Mouse (Mus musculus) right cerebral cortex, postnatal 36 days (tissue): ENCODE measurements at regions not wholly inside any gene's neighbourhood (a gene's known extent, or its start where the extent isn't known, plus 50 kb on each side); places are given as distances from the start of the nearest gene placed in this dataset.

Experiments
- DNase-seq, 2 experiments: peaks; one replicate each; pipeline ENCODE4 v3.0.0; 2022; ENCODE audit warnings: low spot score in 2 of 2, mixed read lengths in 1 of 2

DNA sequence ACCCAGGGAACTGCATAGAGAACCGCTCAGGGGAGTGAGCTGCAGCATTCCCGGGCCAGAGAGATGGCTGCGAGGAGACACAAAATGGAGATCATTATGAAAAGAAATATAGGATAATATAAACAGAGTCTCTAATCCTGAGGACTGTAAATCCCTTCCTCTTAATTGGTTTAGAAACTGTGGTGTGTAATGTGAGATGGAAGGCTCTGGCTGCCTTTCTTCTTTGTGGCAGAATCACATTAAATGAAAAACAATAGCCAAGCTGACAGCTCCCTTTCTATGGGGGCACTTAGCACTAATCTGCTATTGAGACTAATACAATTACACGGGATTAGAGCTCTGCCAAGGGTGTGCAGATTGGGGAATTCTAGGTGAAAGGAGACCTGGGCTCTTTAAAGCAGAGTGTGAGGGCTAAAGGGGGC, 288.0 kb downstream of the Icos start:
- no peak for DNase-seq

DNA sequence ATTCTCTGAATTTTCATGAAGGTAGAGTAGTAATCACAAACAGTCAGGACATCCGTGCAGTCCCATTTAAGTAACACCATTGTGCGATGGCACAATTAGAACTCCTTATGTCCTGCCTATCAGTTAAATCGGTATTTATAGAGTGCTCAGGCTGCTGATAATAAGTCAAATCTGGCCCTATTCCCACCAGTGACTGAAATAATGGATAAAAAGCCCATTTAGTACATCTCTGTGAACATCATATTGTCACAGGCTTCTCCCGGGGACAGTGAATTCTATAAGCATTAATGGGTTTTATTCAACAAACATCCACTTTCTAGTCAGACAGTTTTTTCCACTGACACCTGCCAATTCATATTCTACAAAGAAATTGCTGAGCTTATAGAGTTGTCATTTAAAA, 296.1 kb downstream of the Icos start:
- no peak for DNase-seq

DNA sequence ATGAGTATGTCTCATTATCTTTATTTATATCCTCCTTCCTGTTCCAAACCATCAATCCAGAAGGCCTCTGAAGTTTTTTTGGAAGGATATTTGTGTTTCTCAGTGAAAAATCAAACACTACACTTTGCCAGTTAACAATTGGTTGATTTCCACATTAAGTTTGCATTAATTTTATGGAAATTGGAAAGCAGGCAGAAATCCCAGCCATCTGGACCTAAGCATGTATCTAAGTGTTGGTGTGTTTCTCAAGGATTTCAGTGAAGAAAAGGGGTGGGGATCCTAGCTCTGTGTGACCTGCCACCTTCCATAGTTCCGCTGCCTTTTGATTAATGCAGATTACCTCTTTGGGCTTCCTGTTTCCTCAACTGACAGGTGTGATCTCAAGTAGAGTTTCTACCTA, 296.5 kb downstream of the Icos start:
- DNase-seq, result no peak

DNA sequence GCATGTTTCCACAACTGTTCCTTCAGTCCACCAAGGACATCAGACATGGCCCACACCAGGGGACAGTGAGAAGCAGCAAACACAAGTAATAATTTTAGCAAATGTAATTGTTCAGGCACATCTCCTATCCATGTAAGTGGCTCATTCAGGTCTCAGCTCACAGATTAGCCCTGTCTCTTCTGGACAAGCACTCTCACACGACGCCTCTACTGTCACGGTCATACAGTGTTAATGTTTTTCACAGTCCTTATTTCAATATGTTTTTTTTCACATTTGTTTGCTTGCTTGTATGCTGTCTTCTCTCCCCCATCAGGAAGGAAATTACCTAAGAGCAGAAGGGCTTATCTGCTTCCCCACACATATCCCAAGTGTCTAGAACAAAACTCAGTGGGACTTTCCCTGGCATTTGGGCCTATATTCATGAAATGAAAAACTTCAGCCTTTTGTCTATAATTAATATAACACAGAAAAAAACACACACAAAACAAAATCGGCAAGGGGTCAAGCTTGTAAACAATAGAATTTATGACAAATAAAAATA, 299.5 kb downstream of the Icos start:
- no peak for DNase-seq

DNA sequence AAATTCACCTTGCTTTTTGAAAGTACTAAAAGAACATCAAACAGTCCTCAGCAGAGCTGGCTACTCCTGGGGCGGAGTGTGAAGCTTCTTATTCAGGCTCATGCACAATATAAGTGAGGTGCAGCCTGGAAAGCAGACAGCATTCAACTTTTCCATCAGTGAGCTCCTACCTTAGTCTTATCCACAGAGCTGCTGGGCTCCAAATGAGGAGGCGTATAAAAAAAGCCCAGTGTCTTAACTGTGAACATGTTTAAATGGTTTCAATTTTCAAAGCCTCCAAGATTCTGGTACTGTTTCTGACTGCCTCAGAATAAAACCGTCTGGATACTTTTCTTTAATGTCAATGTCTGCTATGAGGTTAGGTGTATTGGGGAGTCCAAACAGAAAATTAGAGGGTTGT, 310.5 kb downstream of the Icos start:
- DNase-seq, result no peak

DNA sequence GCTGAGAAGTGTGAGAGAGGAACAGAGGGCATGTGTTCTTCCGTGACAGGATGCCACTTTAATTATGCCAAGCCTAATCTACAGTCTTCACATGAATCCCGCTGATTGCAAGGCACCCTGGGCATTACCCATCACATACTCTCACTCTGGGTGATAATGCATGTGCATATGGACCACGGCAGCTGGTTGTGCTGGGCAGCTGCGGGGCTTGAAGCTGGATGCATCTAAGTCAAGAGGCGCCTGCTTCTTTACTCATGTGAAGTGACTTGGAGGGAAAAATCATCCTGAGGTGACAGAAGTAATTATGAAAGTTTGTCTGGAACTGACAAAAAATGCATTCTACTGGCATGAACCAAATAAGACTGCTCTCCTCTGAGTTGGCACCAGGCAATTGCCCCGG, 311.2 kb downstream of the Icos start:
- DNase-seq, result no peak

DNA sequence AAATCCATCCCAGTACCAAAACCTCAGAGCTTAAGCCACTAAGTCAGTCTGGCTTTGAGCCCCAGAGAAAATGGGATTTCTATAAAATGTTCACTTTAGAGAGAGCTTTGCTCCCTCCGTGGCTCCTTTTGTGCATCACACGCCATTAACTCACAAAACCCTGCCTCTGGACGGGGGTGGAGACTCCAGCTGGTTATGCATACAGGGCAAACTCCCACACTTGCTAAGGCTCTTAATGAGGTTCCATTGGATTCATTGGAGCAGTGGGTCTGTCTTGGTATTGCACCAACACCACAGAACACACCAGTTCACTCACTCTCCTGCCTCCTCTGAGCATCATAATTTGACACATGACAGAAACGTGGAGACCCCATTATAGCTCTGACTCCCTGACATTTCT, 311.8 kb downstream of the Icos start:
- DNase-seq, result no peak

DNA sequence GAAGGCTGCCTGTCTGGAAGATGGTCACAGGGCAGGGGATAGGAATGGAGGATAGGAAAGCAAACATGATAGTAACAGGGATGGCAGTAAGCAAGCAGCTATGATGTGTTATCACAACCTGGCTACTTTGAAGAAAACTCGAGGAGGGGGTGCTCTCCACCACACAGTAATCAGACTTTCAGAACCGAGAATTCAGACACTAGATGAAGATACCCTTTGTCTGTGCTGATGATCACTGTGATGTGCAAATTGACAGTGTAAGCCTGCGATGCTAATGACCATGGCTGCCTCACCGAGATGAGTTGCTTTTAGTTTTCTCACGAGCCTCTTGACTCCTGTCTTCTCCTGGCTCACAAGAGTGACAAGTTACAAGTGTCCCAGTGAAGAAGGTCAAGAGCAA, 315.4 kb downstream of the Icos start:
- no peak for DNase-seq

DNA sequence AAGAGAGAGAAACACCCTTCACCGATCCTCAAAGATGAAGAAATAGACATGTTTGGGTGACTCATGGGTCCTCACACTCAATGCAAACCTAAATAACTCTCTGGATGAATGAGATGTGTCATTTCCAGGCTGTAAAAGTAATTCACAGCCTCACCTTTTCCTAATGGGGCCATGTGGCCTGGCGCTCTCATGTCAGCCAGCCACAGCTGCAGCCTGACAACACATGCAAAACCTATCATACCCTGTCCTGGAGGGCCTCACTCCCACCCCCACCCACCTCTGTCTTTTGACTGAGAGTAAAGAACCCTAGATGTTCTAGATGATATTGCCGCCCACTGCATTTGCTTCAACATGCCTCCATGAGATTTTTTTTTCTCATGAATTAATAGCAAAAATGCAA, 317.5 kb downstream of the Icos start:
- no peak for DNase-seq

DNA sequence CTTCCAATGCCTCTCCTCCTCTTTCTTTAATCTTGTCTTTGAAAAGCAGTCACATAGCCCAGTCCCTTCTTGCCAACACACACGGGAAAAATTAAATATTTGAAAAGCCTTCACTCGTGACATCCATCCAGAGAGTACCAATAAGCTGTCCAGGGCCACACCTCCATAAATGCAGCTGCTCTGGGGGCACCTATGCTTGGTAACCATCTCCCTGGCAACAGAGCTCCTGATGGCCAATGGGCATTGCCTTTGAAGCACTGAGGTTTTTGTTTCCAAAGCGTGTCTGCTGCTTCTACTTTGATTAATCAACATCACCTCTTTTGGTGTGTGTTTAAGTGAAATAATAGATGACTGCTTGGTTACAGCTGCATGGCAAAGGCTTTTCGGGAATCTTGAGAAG, 319.1 kb downstream of the Icos start:
- DNase-seq, result no peak

DNA sequence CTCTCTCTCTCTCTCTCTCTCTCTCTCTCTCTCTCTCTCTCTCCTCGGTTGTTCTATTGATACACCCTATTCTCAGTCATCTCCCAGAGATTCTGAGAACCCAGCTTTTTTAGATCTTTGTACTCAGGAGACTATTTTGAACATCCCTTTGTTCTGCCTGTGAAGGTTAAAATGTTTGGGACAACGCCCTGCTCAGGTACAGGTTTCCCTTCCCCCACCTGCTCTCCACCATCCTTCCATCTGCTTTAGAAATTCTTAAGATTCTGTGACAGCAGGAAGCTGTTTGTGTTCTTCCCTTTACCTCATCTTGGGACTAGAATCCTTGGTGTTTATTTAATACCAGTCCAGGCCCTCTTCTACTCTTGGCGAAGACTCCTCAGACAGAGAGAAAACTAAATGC, 319.6 kb downstream of the Icos start:
- DNase-seq, result no peak

DNA sequence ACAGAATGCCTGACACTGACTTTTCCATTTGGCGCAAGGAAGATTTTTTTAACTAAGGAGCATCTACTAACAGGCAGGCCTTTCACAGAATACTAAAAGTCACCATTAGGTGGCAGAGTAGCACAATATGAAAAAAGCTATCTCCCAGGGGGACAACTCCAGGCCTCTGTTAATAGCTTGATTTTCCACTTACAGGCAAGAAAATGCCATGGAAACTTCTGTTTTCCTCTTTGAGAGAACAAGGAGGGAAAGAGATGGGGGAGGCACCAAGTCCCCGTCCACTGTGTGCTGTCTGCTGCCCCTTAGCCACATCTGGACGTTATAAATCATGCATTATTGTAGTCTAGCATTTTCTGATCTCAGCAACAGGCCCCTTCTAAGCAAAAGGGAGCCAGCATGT, 320.3 kb downstream of the Icos start:
- no peak for DNase-seq

DNA sequence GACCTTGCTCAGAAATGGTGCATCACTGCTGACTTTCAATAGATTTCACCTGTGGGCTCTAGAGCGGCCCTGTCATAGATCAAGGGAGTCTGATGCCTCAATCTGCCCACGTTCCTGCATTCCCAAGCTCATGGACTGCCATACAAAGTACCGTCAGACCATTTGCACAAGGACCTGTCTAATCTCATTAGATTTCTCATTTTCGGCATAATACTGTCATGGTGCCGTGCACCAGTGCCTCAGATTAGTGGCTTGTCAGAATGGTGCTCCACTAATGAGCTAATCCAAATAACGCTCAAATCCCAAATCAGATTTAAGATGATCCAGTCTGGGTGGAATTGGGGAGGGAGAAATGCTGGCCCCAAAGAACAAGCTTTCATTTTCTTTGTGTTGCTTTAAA, 321.1 kb downstream of the Icos start:
- DNase-seq, result no peak

DNA sequence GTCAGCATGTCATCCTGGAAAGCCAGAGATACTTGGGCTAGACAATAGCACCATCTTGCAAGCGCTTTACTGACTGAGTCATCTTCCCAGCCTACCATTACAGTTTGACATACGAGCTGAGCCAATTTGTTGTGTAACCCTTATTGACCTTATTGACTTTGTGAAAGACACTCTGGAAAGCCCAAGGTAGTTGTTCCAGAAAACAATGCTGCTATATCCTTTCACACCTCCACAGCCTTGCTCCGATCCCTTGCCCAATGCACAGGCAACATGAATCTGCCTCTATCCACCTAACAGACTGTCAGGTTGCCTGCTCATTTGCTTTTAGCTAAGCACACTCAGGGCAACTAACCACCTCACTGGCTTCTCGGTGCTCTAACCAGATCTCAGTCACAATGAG, 322.8 kb downstream of the Icos start:
- no peak for DNase-seq

DNA sequence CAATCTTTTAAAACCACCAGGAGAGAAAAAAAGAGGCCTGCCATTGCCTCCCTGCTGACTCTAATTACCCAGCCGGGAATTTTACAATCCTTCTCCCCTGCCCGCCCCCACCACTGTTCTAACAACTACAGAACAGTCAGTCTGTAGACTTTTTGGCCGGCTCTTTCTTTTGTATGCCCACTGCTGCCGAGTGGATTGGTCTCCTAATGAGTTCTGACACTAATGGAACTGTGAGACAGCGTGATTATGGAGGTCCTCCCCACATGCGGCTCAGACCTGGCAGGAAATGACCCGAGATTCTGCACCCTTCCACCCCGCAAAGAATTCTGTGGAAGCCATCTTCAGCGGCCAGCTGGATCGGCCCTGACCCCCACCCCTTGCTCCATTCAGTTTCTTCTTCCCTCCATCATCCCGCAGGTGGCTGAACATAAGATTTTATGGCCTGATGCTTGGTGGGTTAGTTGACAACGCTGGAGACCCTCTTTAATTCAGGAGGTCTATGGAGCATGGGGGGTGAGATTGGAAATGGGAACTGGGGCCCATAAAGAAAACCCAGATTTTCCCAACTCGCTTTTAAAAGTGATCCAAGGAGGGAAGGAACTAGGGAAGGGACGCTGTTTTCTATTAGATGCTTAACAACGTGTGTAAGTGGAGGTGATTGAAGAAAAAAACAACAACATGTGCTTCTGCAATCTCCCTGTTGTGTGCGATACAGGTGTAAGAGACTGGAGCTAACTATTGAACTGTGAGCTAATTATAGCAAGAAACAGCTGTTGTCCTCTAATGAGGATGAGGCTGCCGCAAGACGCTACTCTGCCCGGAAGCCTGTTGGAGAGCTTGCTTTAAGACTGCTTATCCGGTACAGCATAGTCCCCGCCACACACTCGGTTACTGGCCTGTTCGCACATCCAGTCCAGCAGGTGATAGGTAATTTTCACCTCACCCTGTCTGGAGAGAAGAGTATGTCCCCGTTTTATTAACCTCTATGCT, 323.6 kb downstream of the Icos start:
- no peak for DNase-seq

DNA sequence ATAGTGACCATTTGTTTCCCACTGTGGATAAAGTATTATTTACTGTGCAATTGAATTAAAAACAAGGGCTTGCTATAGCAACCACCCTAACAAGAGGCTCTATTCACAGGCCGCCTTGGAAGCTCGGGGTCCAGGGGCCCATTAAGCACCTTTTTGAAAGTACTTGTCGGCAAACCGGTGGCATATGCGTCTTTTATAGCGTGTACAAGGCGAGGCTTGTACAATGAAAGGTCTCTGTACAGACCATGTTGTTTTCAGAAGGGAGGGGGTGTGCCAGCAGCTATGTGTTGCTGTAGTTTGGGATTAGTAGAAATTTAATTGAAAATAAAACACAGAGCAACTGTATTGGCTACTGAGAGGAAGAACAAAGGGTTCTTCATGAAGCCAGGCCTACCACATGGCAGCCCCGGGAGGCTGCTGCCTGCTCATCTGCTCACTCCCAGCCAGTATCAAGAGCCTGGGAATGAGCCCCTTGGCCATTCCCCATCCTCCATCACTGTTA, 324.9 kb downstream of the Icos start:
- no peak for DNase-seq

DNA sequence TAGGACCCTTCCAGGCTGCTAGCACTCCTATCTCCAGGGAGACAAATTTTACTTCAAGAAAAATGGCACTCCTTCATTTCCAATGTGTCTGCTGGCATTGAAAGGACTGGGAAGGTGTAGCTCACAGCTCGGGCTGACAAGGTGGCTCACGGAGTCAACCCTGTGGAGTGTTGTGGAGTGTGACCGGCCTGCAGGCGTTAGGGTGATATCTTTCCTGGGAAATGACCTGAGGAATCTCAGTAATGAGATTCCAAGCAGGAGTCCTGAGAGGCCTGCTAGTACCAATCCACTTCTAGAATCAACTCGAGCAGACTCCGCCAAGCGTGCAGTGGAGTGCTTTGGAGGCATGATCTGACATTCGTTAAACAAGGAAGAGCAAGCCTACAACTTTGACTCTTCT, 328.6 kb downstream of the Icos start:
- no peak for DNase-seq

DNA sequence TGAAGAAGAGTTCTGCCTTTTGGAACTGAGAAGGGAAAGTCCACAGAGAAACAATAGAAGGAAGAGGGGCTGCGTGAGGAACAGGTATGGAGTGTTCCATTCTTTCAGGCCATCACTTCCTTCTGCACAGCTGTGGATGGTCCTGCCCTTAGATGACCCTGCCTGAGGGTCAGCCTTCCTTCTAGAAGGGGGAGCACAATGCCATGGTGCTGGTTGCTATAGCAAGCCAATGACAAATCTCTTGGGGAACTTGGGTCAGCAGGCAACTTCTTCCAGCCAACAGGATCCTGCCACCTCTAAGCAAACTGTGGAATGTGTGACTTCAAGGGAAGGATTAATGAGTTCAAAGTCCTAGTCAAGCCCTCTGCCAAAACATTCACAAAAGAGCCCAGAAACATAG, 329.1 kb upstream of the Pard3b start:
- DNase-seq, result no peak

DNA sequence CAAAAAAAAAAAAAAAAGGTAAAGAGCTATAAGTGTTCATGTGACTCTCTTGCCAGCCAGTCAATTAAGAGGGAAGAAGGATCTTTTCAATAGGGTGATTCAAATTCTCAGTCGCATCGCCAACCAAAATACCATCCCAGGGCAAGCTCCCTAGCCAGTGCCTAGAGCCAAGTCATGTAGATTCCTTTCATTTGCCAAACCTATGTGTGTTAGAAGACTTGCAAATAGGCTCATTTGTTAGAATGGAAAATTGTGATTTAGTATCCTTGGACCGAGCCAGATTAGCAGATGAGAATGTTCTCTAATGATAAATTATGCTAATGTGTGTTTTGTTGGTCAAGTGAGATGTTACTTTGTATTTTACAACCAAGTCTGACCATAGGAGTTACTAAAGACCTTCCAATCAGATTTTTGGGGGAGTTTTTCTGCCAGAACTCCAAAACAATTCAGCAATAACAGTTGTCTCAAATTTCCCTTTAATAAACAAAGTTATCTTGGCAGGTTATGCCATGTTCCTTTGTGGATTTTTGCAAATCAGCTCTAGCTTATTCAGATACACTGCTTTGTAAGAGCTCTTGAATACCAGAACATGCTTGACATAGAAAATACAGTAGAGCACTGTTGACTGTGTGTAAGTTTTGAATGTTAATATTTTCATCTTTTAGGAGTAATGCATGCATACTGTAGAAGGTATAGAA, 328.4 kb upstream of the Pard3b start:
- no peak for DNase-seq

DNA sequence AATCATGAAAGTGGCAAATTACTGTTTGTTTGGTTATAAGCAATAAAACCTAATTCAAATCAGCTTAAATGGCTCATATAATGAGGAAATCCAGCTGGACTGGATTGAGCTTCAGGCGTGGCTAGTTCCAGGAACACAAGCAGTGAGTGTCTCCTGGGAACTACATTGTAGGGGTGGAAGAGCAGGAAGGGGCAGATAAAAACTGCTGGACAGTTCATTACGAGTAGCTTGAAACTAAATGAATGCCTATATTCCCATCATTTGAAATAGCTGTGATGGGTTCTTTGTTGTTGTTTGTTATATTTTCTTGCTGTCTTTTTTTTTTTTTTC, 327.9 kb upstream of the Pard3b start:
- DNase-seq, result no peak

DNA sequence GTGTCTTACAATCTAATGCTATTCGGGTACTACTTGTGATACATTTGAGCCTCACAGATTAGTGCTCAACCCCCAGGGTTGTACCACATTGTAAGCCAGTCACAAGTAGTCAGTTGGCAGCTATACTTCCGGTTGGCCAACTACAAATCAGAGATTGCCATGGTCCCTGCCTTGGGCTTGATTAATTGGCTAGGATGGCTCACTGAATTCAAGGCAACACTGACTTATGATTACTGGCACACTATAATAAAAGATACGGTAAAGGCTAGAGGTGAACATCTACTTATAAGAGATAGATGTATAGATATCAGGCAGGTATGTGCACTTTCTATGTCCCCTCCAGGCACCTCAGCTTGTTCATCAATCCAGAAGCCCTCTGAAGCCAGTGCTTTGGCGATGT, 325.4 kb upstream of the Pard3b start:
- no peak for DNase-seq

DNA sequence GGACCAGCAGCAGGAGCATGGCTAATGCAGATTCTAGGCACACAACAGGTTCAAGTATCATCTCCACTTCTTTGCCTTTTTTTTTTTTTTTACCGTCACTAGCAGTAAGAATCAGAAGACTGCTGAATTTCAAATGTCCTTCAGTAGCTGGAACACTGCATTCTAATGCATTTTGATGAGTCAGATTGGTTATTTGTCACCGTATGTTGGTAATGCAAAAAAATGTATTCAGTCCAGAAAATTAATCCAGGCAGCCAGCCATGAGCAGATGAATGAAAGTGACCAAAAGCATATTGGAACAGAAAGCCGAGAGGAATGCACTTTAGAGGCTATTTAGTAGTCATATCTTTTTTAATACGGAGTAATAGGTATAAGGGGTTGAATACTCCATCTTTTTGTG, 322.4 kb upstream of the Pard3b start:
- DNase-seq, result no peak

DNA sequence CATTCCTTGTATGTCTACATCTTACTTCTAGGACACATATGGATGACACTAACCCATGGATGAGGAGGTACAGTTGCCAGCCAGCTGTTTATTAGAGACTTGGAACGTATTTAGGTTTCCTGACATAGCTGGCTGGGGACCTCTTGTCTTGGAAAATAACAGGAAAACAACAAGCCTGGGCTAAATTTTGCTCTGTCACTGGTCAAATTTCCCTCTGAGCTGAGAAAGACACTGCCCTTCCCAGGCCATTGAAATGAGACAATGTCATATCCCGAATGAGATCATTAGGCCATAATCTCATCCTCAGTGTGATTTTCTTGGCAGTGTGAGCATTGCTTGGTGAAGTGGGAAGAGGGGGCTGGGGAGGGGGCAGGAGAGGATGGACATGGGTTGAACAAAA, 321.9 kb upstream of the Pard3b start:
- no peak for DNase-seq
